Mouse (Mus musculus) thymus, postnatal 14 days (tissue): Measurements from ENCODE around the gene Laptm5.

ENCODE experiments used
- DNase-seq: peaks from one replicate; pipeline ENCODE4 v3.0.0; 2021

Laptm5 gene

GRCm38 (mm10) chr4:130913077-130913476 is at the start of gene Laptm5:
Gene Laptm5 (plus strand): TSS chr4:130913125.
- peak; percentile 88 for DNase-seq

GRCm38 (mm10) chr4:130865460-130865859 is 47.5 kb upstream of the Laptm5 start:
- DNase-seq: no peak

- DNase-seq: no peak
Observed at GRCm38 (mm10) chr4:130865901-130866371, 47.0 kb upstream of the Laptm5 start.

GRCm38 (mm10) chr4:130867940-130868339 is 45.0 kb upstream of the Laptm5 start:
- no peak for DNase-seq

GRCm38 (mm10) chr4:130868803-130869202 is 44.1 kb upstream of the Laptm5 start:
- no peak for DNase-seq

GRCm38 (mm10) chr4:130872414-130872813 is 40.5 kb upstream of the Laptm5 start:
- no peak for DNase-seq

- peak; percentile 30 for DNase-seq
Observed at GRCm38 (mm10) chr4:130873440-130873839, 39.5 kb upstream of the Laptm5 start.

GRCm38 (mm10) chr4:130874601-130875000 is 38.3 kb upstream of the Laptm5 start:
- DNase-seq: no peak

GRCm38 (mm10) chr4:130876016-130876726 is 36.8 kb upstream of the Laptm5 start:
- no peak for DNase-seq

- DNase-seq: peak; percentile 84
Observed at GRCm38 (mm10) chr4:130878273-130879047, 34.5 kb upstream of the Laptm5 start.

GRCm38 (mm10) chr4:130879048-130879384 is 33.9 kb upstream of the Laptm5 start:
- no peak for DNase-seq

GRCm38 (mm10) chr4:130881336-130881735 is 31.6 kb upstream of the Laptm5 start:
- DNase-seq: no peak

GRCm38 (mm10) chr4:130882762-130883161 is 30.2 kb upstream of the Laptm5 start:
- no peak for DNase-seq

- no peak for DNase-seq
Observed at GRCm38 (mm10) chr4:130883820-130884533, 28.9 kb upstream of the Laptm5 start.

GRCm38 (mm10) chr4:130887148-130887745 is 25.7 kb upstream of the Laptm5 start:
- DNase-seq: no peak

GRCm38 (mm10) chr4:130889777-130890510 is 23.0 kb upstream of the Laptm5 start:
- DNase-seq: no peak

GRCm38 (mm10) chr4:130890511-130890840 is 22.4 kb upstream of the Laptm5 start:
- no peak for DNase-seq

GRCm38 (mm10) chr4:130892001-130892587 is 20.8 kb upstream of the Laptm5 start:
- peak; percentile 74 for DNase-seq

GRCm38 (mm10) chr4:130893688-130894087 is 19.2 kb upstream of the Laptm5 start:
- peak; percentile 43 for DNase-seq

GRCm38 (mm10) chr4:130895701-130896100 is 17.2 kb upstream of the Laptm5 start:
- DNase-seq: no peak

- DNase-seq: peak; percentile 85
Observed at GRCm38 (mm10) chr4:130896372-130896771, 16.6 kb upstream of the Laptm5 start.

- DNase-seq: no peak
Observed at GRCm38 (mm10) chr4:130899383-130899781, 13.5 kb upstream of the Laptm5 start.
